Mouse (Mus musculus): ENCODE measurements at regions not wholly inside any gene's neighbourhood (a gene's known extent, or its start where the extent isn't known, plus 50 kb on each side); places are given as distances from the start of the nearest gene placed in this dataset.
"Not testable (repeated sequence)": the region's sequence is repeated elsewhere in the genome, so short reads cannot be mapped to it uniquely, and the experiment has no call there.

- TF ChIP-seq POLR2AphosphoS2 (IDR thresholded peaks at IDR 0.05; ENCODE audit: low read depth, low read length): no peak
- no peak for TF ChIP-seq ETS1 (conservative IDR thresholded peaks at IDR 0.05; ENCODE audit: low read depth, low read length)
- no peak for TF ChIP-seq MAFK (IDR thresholded peaks at IDR 0.05; ENCODE audit: insufficient replicate concordance, low read length)
- TF ChIP-seq SIN3A (IDR thresholded peaks at IDR 0.05; ENCODE audit: low read length): no peak
- TF ChIP-seq MAX (IDR thresholded peaks at IDR 0.05; ENCODE audit: low read length): no peak
- TF ChIP-seq RAD21 (IDR thresholded peaks at IDR 0.05; ENCODE audit: low read depth, low read length): peak; percentile 90
- no peak for TF ChIP-seq MYC (IDR thresholded peaks at IDR 0.05; ENCODE audit: low read depth, low read length)
- TF ChIP-seq KAT2A (IDR thresholded peaks at IDR 0.05; ENCODE audit: insufficient replicate concordance, low read length): no peak
- TF ChIP-seq BHLHE40 (IDR thresholded peaks at IDR 0.05; ENCODE audit: low read depth, low read length): no peak
- no peak for TF ChIP-seq ZNF384 (IDR thresholded peaks at IDR 0.05; ENCODE audit: low read depth, low read length)
- no peak for TF ChIP-seq GABPA (IDR thresholded peaks at IDR 0.05; ENCODE audit: insufficient replicate concordance, low read depth, low read length)
- peak; percentile 39 to 100 for TF ChIP-seq CTCF (conservative IDR thresholded peaks at IDR 0.05 in 1 of 2, IDR thresholded peaks at IDR 0.05 in 1 of 2; ENCODE audit: low read depth in 2 of 2, low read length in 2 of 2)
Measured at GRCm38 (mm10) chrX:94865531-94866502, 141.4 kb downstream of the Zxdb start (continued).

- in situ Hi-C loops (cut with MboI; ENCODE audit: low pct_ligation_motif_present, low pct_unique_long_range_greater_than_20kb, low sequenced_read_pairs); H3K9ac ChIP-seq (ENCODE audit: insufficient read depth, low read depth); H3K27ac ChIP-seq (ENCODE audit: insufficient read depth, low read depth); dilution Hi-C loops (cut with MboI; ENCODE audit: extremely low pct_ligation_motif_present, extremely low pct_unique_long_range_greater_than_20kb, low sequenced_read_pairs); H3K79me2 ChIP-seq (replicated peaks; ENCODE audit: control insufficient read depth, extremely low read depth, insufficient read depth, poor library complexity, severe bottlenecking); H3K4me3 ChIP-seq (replicated peaks in 1 of 3; ENCODE audit: low read depth in 2 of 3, low read length in 2 of 3, poor library complexity in 1 of 3); H3K9me3 ChIP-seq (replicated peaks; ENCODE audit: low read length); H3K4me2 ChIP-seq (ENCODE audit: insufficient read depth, low read depth, poor library complexity, severe bottlenecking); DNase-seq (ENCODE audit: extremely low read depth); H3K36me3 ChIP-seq (replicated peaks in 1 of 2; ENCODE audit: control insufficient read depth in 1 of 2, insufficient read depth in 1 of 2, low read length in 1 of 2); H3K27me3 ChIP-seq (replicated peaks); H3K4me1 ChIP-seq (ENCODE audit: control insufficient read depth in 1 of 2, insufficient read depth in 2 of 2): not testable (repeated sequence)
Measured at GRCm38 (mm10) chrX:94883547-94883946, 142.9 kb downstream of the Spin4 start.
